Mouse (Mus musculus) stomach, postnatal 0 days (tissue): ENCODE results near the gene Unc5c.

Experiments used
- CTCF ChIP-seq: IDR thresholded peaks from 2 replicates; pipeline ENCODE4 v1.5.1; 2016; ENCODE audit warnings: antibody characterized with exemption, low read depth, mild to moderate bottlenecking, moderate library complexity
- EP300 ChIP-seq: optimal IDR thresholded peaks from 2 replicates; pipeline ENCODE3; 2016; ENCODE audit warnings: antibody characterized with exemption

GRCm38 (mm10) chr3:141473205-141473604, 8.2 kb downstream of the Unc5c start:
- TF ChIP-seq EP300: no peak
- 0 out of 2 replicates have a peak, but pooled peaks have one; percentile 5 for TF ChIP-seq CTCF
